Mouse (Mus musculus): ENCODE results near the gene Gata1. TPM values are rescaled to one million over a fixed set of nuclear protein-coding genes. Genes with fewer than 3 reads are reported as not detected.

The Gata1 gene
- polyA plus RNA-seq, 1 experiment from 2014 or later: 3.4 TPM

GRCm38 (mm10) chrX:7981368-7981767, 3.5 kb upstream of the Gata1 start:
- H3K4me1 ChIP-seq (ENCODE audit: control insufficient read depth, insufficient read depth, low read length): no peaks in the 10 kb centered on the region
- H3K9ac ChIP-seq (ENCODE audit: low read length): no peak overlapping the region
- H3K4me3 ChIP-seq (ENCODE audit: low read depth, low read length): no peak overlapping the region
- no peak overlapping the region for H3K4me2 ChIP-seq (ENCODE audit: low read depth, severe bottlenecking)
- ATAC-seq (ENCODE audit: insufficient number of reproducible peaks, low FRiP score, low TSS enrichment, low read depth) (no peak), DNase-seq (ENCODE audit: low spot score) (no peak)
- H3K27ac ChIP-seq (replicated peaks; ENCODE audit: low read depth, low read length): no peak overlapping the region
- 89% methylated on average over 7 of the region's 7 CpGs for WGBS
- H3K9me3 ChIP-seq (ENCODE audit: control insufficient read depth, low read length): no peaks in the 10 kb centered on the region
- H3K36me3 ChIP-seq (ENCODE audit: control insufficient read depth, insufficient read depth, low read length): no peaks in the 10 kb centered on the region
- no peaks in the 10 kb centered on the region for H3K27me3 ChIP-seq (ENCODE audit: control insufficient read depth, insufficient read depth, low read length)

DNA sequence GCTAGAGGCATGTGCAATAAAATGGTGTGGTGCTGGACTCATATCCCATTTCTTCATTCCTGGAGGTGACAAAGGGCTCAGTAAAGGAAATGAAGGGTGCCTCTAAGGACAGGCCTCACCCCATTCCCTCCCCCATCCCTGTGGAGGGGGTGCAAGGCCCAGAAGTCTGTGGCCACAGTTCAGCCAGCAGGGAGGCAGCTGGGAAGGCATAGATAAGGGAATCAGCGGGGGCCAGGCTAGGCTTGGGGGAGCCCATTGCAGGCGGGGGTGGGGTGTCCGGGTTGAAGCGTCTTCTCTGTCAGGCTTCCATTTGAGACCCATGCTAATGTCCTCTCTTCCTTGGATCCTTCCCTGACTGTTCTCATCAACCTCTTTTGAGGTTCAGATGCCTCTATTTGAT, 6.6 kb downstream of the Gata1 start:
- no peaks in the 10 kb centered on the region for H3K4me1 ChIP-seq (ENCODE audit: control insufficient read depth, insufficient read depth, low read length)
- no peak overlapping the region for H3K27ac ChIP-seq (replicated peaks; ENCODE audit: low read depth, low read length)
- no peak overlapping the region for H3K9ac ChIP-seq (ENCODE audit: low read length)
- H3K4me2 ChIP-seq (ENCODE audit: low read depth, severe bottlenecking): no peak overlapping the region
- H3K9me3 ChIP-seq (ENCODE audit: control insufficient read depth, low read length): no peaks in the 10 kb centered on the region
- H3K4me3 ChIP-seq (ENCODE audit: low read depth, low read length): no peak overlapping the region
- no peaks in the 10 kb centered on the region for H3K27me3 ChIP-seq (ENCODE audit: control insufficient read depth, insufficient read depth, low read length)
- ATAC-seq (ENCODE audit: insufficient number of reproducible peaks, low FRiP score, low TSS enrichment, low read depth) (no peak), DNase-seq (ENCODE audit: low spot score) (no peak)
- H3K36me3 ChIP-seq (ENCODE audit: control insufficient read depth, insufficient read depth, low read length): no peaks in the 10 kb centered on the region
- WGBS: 68% methylated on average over 4 of the region's 4 CpGs

DNA sequence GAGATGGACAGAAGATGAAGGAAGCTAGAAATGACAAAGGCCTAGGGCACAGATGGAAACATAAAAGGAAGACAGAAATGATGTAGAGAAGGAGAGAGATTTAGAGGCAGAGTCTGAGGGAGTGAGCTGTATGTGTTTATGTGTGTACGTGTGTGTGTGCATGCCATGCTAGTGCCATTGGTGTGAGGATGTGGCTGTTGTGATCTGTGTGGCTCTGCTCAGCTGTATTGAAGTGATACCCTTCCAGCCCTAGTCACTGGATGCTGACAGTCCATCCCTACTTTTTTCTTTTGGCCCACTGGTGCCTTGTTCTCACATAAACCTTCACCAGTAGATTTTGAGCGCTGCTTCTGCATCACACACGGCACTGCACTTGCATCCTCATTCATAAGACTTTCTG, 9.0 kb downstream of the Gata1 start:
- Histone ChIP-seq H3K4me3 (ENCODE audit: low read depth, low read length) (no peak overlapping the region), H3K4me1 (ENCODE audit: control insufficient read depth, insufficient read depth, low read length) (no peaks in the 10 kb centered on the region), H3K9me3 (ENCODE audit: control insufficient read depth, low read length) (no peaks in the 10 kb centered on the region), H3K27ac (replicated peaks; ENCODE audit: low read depth, low read length) (no peak overlapping the region), H3K36me3 (ENCODE audit: control insufficient read depth, insufficient read depth, low read length) (no peaks in the 10 kb centered on the region), H3K9ac (ENCODE audit: low read length) (no peak overlapping the region), H3K27me3 (ENCODE audit: control insufficient read depth, insufficient read depth, low read length) (no peaks in the 10 kb centered on the region), H3K4me2 (ENCODE audit: low read depth, severe bottlenecking) (no peak overlapping the region)
- no peak for ATAC-seq (ENCODE audit: insufficient number of reproducible peaks, low FRiP score, low TSS enrichment, low read depth)
- WGBS: 93% methylated on average over 3 of the region's 3 CpGs
- no peak for DNase-seq (ENCODE audit: low spot score)

DNA sequence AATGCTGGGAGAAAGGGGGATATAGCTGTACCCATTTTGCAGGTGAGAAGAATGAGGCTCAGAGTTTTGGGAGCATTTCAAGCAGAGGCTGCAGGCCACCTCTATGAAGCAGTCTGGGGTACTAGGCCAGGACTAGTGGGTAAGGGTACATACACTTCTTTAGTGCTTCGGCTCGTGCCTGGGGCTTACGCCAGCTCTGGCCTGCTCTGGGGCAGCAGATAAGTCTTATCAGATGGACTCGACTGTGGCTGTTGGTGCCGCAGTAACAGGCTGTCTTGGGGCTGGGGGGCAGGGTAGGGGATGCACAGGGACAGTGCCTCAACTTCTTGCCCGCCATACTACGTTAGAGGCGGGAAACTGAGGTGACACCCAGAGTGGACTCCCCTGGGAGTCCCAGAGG, 9.6 kb downstream of the Gata1 start:
- H3K4me2 ChIP-seq (ENCODE audit: low read depth, severe bottlenecking): no peak overlapping the region
- DNase-seq (ENCODE audit: low spot score) (no peak), ATAC-seq (ENCODE audit: insufficient number of reproducible peaks, low FRiP score, low TSS enrichment, low read depth) (no peak)
- no peaks in the 10 kb centered on the region for H3K4me1 ChIP-seq (ENCODE audit: control insufficient read depth, insufficient read depth, low read length)
- H3K4me3 ChIP-seq (ENCODE audit: low read depth, low read length): no peak overlapping the region
- no peaks in the 10 kb centered on the region for H3K36me3 ChIP-seq (ENCODE audit: control insufficient read depth, insufficient read depth, low read length)
- H3K9me3 ChIP-seq (ENCODE audit: control insufficient read depth, low read length): no peaks in the 10 kb centered on the region
- no peak overlapping the region for H3K9ac ChIP-seq (ENCODE audit: low read length)
- H3K27me3 ChIP-seq (ENCODE audit: control insufficient read depth, insufficient read depth, low read length): no peaks in the 10 kb centered on the region
- 79% methylated on average over 8 of the region's 8 CpGs for WGBS
- H3K27ac ChIP-seq (replicated peaks; ENCODE audit: low read depth, low read length): no peak overlapping the region

- Histone ChIP-seq H3K9ac (ENCODE audit: low read length) (no peak overlapping the region), H3K36me3 (ENCODE audit: control insufficient read depth, insufficient read depth, low read length) (no peaks in the 10 kb centered on the region), H3K9me3 (ENCODE audit: control insufficient read depth, low read length) (no peaks in the 10 kb centered on the region), H3K4me1 (ENCODE audit: control insufficient read depth, insufficient read depth, low read length) (no peaks in the 10 kb centered on the region), H3K4me3 (ENCODE audit: low read depth, low read length) (no peak overlapping the region), H3K4me2 (ENCODE audit: low read depth, severe bottlenecking) (no peak overlapping the region), H3K27me3 (ENCODE audit: control insufficient read depth, insufficient read depth, low read length) (no peaks in the 10 kb centered on the region), H3K27ac (replicated peaks; ENCODE audit: low read depth, low read length) (no peak overlapping the region)
- DNase-seq (ENCODE audit: low spot score): no peak
- whole genome bisulfite sequencing: 79% methylated on average over 7 of the region's 9 CpGs
- no peak for ATAC-seq (ENCODE audit: insufficient number of reproducible peaks, low FRiP score, low TSS enrichment, low read depth)
Observed at GRCm38 (mm10) chrX:7967596-7968201, 10.2 kb downstream of the Gata1 start.

DNA sequence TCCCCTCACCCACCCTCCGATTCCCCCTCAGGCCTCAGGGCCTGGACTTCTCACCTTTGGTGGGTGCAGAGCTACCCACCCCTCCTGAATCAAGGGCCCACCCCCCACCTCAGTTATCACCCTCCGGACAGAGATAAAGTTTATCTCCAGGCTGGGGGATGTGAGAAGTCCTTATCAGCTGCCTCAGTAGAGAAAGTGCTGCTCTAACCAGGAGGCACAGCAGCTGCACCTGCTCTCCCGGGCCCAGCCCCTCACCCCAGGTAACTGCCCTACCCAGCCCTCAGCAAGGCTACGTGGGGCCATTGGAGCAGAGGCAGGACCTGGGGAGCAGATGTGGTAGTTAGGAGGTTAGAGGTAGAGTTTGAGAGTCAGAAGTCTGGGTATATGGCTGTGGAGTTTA, 11.7 kb downstream of the Gata1 start:
- WGBS: 65% methylated on average over 4 of the region's 4 CpGs

GRCm38 (mm10) chrX:7963829-7964626, 13.8 kb downstream of the Gata1 start:
- Histone ChIP-seq H3K4me3 (ENCODE audit: low read depth, low read length) (no peak overlapping the region), H3K27me3 (ENCODE audit: control insufficient read depth, insufficient read depth, low read length) (no peaks in the 10 kb centered on the region), H3K9me3 (ENCODE audit: control insufficient read depth, low read length) (no peaks in the 10 kb centered on the region; the same call in 1 of the 2 replicates), H3K27ac (replicated peaks; ENCODE audit: low read depth, low read length) (no peak overlapping the region), H3K36me3 (ENCODE audit: control insufficient read depth, insufficient read depth, low read length) (no peaks in the 10 kb centered on the region), H3K9ac (ENCODE audit: low read length) (no peak overlapping the region), H3K4me2 (ENCODE audit: low read depth, severe bottlenecking) (no peak overlapping the region), H3K4me1 (ENCODE audit: control insufficient read depth, insufficient read depth, low read length) (no peaks in the 10 kb centered on the region)
- DNase-seq (ENCODE audit: low spot score): no peak
- WGBS: 77% methylated on average over 7 of the region's 7 CpGs
- no peak for ATAC-seq (ENCODE audit: insufficient number of reproducible peaks, low FRiP score, low TSS enrichment, low read depth)

More for the DNA sequence above, 11.7 kb downstream of the Gata1 start:
- no peak for DNase-seq (ENCODE audit: low spot score)
- Histone ChIP-seq H3K27me3 (ENCODE audit: control insufficient read depth, insufficient read depth, low read length) (no peaks in the 10 kb centered on the region), H3K4me3 (ENCODE audit: low read depth, low read length) (no peak overlapping the region), H3K27ac (replicated peaks; ENCODE audit: low read depth, low read length) (no peak overlapping the region), H3K4me1 (ENCODE audit: control insufficient read depth, insufficient read depth, low read length) (no peaks in the 10 kb centered on the region), H3K4me2 (ENCODE audit: low read depth, severe bottlenecking) (no peak overlapping the region), H3K9me3 (ENCODE audit: control insufficient read depth, low read length) (no peaks in the 10 kb centered on the region; the same call in 1 of the 2 replicates), H3K9ac (ENCODE audit: low read length) (no peak overlapping the region), H3K36me3 (ENCODE audit: control insufficient read depth, insufficient read depth, low read length) (no peaks in the 10 kb centered on the region)
- ATAC-seq (ENCODE audit: insufficient number of reproducible peaks, low FRiP score, low TSS enrichment, low read depth): no peak

DNA sequence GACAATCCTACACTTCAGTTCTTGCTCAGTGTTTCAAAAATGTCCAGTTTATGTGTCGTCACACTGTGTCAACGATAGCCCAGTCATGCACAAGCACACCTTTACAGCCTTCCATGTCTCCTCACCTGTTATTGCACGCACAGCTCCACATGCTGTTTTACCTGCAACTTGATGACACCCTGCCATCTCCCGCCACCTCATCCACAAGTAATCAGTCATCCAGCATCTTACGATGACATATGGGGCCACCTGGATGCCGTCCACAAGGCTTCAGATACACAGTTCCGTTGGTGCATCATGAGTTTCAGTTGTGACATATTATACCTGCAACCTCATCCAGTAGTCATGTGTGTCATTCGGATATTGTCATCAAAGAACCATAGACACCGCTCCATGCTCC, 19.0 kb downstream of the Gata1 start:
- H3K4me2 ChIP-seq (ENCODE audit: low read depth, severe bottlenecking): no peak overlapping the region
- H3K4me3 ChIP-seq (ENCODE audit: low read depth, low read length): no peak overlapping the region
- no peak overlapping the region for H3K9ac ChIP-seq (ENCODE audit: low read length)
- DNase-seq (ENCODE audit: low spot score) (no peak), ATAC-seq (ENCODE audit: insufficient number of reproducible peaks, low FRiP score, low TSS enrichment, low read depth) (no peak)
- no peak overlapping the region for H3K27ac ChIP-seq (replicated peaks; ENCODE audit: low read depth, low read length)
- 92% methylated on average over 9 of the region's 9 CpGs for WGBS
- H3K9me3 ChIP-seq (ENCODE audit: control insufficient read depth, low read length): no peaks in the 10 kb centered on the region; the same call in 1 of the 2 replicates
- H3K36me3 ChIP-seq (ENCODE audit: control insufficient read depth, insufficient read depth, low read length): no peaks in the 10 kb centered on the region
- no peaks in the 10 kb centered on the region for H3K4me1 ChIP-seq (ENCODE audit: control insufficient read depth, insufficient read depth, low read length)
- no peaks in the 10 kb centered on the region for H3K27me3 ChIP-seq (ENCODE audit: control insufficient read depth, insufficient read depth, low read length)

All from limb, embryonic 11.5 days (tissue).